Mouse (Mus musculus) heart, embryonic 13.5 days (tissue): ENCODE data around the gene Myo1c. TPM values are rescaled to one million over a fixed set of nuclear protein-coding genes. Genes with fewer than 3 reads are reported as not detected.

Experiments
- ATAC-seq: fragments of 200-750 bp; cut with Nextera tagmentation; 2 replicates; pipeline ENCODE4 v1.8.0; 2017; ENCODE audit warnings: moderate TSS enrichment; ENCODE audit not compliant: insufficient number of reproducible peaks, low FRiP score, low TSS enrichment; ENCODE audit errors: extremely low read depth
- H3K27ac ChIP-seq: fragments of 300-500 bp; sonication (generic); replicated peaks from 2 replicates; pipeline ENCODE4 v1.5.1; 2015; ENCODE audit warnings: moderate library complexity, mild to moderate bottlenecking, inconsistent platforms
- H3K27me3 ChIP-seq: fragments of 300-500 bp; sonication (generic); replicated peaks from 2 replicates; pipeline ENCODE4 v1.6.1; 2015; ENCODE audit warnings: mild to moderate bottlenecking, inconsistent platforms
- H3K36me3 ChIP-seq: fragments of 300-500 bp; sonication (generic); 2 replicates; pipeline ENCODE4 v1.6.1; 2015; ENCODE audit warnings: mild to moderate bottlenecking, inconsistent platforms
- H3K4me1 ChIP-seq: fragments of 300-500 bp; sonication (generic); 2 replicates; pipeline ENCODE4 v1.6.1; 2015; ENCODE audit warnings: inconsistent platforms
- H3K4me2 ChIP-seq: fragments of 300-500 bp; sonication (generic); 2 replicates; pipeline ENCODE4 v1.6.1; 2015; ENCODE audit warnings: inconsistent platforms, mild to moderate bottlenecking, moderate library complexity
- H3K4me3 ChIP-seq: fragments of 300-500 bp; sonication (generic); 2 replicates; pipeline ENCODE4 v1.5.1; 2015; ENCODE audit warnings: moderate library complexity, mild to moderate bottlenecking, inconsistent platforms
- H3K9ac ChIP-seq: fragments of 300-500 bp; sonication (generic); 2 replicates; pipeline ENCODE4 v1.6.1; 2015; ENCODE audit warnings: inconsistent platforms, mild to moderate bottlenecking, moderate library complexity
- H3K9me3 ChIP-seq: fragments of 300-500 bp; sonication (generic); 2 replicates; pipeline ENCODE4 v1.6.1; 2016; ENCODE audit warnings: inconsistent platforms
- WGBS: fragments of 180-500 bp; shearing (Covaris S2); methylation state at CpG from one replicate; pipeline ENCODE4 v1.1.7; 2015; ENCODE audit warnings: mixed read lengths; 5-methylcytosine and 5-hydroxymethylcytosine counted together
- polyA plus RNA-seq: library from polyadenylated mRNA; unstranded; fragments of >200 nt; fragmentation: Nextera tagmentation; extraction: Ambion mirVana; gene quantifications from 2 replicates; pipeline ENCODE4 v1.2.1, GENCODE M21; 2015

Myo1c gene
- polyA plus RNA-seq, 1 experiment from 2014 or later: 58.4 TPM

GRCm38 (mm10) chr11:75656621-75657590 lies 6.6 kb downstream of the Myo1c start:
- Histone ChIP-seq H3K36me3 (peaks cover 47% of the 10 kb centered on the region), H3K4me1 (peaks cover 51% of the 10 kb centered on the region), H3K4me2 (peak overlapping the region; percentile 88), H3K9ac (peak overlapping the region; percentile 94), H3K9me3 (no peaks in the 10 kb centered on the region), H3K27me3 (no peaks in the 10 kb centered on the region), H3K27ac (peak overlapping the region; percentile 95), H3K4me3 (peak overlapping the region; percentile 78)
- ATAC-seq: no peak
- 44% methylated on average over 19 of the region's 20 CpGs for WGBS

DNA sequence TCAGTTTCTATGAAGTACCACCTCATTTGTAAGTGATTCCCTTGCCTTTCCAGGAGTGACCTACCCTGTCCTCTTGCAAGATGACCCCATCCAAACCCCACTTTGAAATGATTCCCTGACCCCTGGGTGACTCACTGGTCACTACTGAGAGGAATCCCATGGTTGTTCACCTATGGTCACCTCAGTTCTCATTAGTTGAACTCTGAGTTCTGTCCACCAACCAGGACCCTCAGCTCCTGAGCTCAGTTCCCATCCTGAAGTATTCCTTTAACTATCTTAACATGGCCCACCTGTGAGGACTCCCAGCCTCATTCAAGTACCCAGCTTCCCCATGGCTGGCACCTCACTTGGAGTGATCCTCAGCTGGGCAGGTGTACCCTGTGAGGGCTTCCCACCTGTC lies 7.5 kb downstream of the Myo1c start:
- no peak overlapping the region for H3K4me2 ChIP-seq

DNA sequence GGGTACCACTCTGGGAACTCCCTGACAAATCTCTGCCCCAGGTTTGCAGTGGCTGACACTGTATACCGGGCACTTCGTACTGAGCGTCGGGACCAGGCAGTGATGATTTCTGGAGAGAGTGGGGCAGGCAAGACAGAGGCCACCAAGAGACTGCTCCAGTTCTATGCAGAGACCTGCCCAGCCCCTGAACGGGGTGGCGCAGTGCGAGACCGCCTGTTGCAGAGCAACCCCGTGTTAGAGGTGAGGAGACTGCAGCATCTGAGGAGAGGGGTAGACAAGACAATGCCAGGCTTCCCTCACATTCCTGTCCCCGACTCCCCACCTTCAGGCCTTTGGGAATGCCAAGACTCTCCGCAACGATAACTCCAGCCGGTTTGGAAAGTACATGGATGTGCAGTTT lies 8.0 kb downstream of the Myo1c start:
- no peak for ATAC-seq

More for the DNA sequence above, 7.5 kb downstream of the Myo1c start:
- ATAC-seq: no peak
- Histone ChIP-seq H3K27me3 (no peaks in the 10 kb centered on the region), H3K4me1 (peaks cover 42% of the 10 kb centered on the region), H3K36me3 (peaks cover 57% of the 10 kb centered on the region), H3K27ac (no peak overlapping the region), H3K4me3 (no peak overlapping the region), H3K9ac (0 out of 2 replicates have a peak overlapping the region, but pooled peaks have one; percentile 38), H3K9me3 (no peaks in the 10 kb centered on the region)

GRCm38 (mm10) chr11:75658996-75659750 lies 8.9 kb downstream of the Myo1c start:
- no peak for ATAC-seq
- peaks cover 32% of the 10 kb centered on the region for H3K4me1 ChIP-seq
- no peak overlapping the region for H3K27ac ChIP-seq
- H3K27me3 ChIP-seq: no peaks in the 10 kb centered on the region
- peaks cover 70% of the 10 kb centered on the region for H3K36me3 ChIP-seq
- 0 out of 2 replicates have a peak overlapping the region, but pooled peaks have one; percentile 8 for H3K9ac ChIP-seq
- no peak overlapping the region for H3K4me3 ChIP-seq
- H3K4me2 ChIP-seq: no peak overlapping the region
- H3K9me3 ChIP-seq: no peaks in the 10 kb centered on the region
- WGBS: 70% methylated on average over 14 of the region's 14 CpGs

More for the DNA sequence above, 8.0 kb downstream of the Myo1c start:
- H3K4me2 ChIP-seq: no peak overlapping the region
- 0 out of 2 replicates have a peak overlapping the region, but pooled peaks have one; percentile 38 for H3K9ac ChIP-seq
- H3K9me3 ChIP-seq: no peaks in the 10 kb centered on the region
- H3K27ac ChIP-seq: no peak overlapping the region
- H3K4me3 ChIP-seq: no peak overlapping the region
- 93% methylated on average over 13 of the region's 13 CpGs for WGBS
- peaks cover 37% of the 10 kb centered on the region for H3K4me1 ChIP-seq
- no peaks in the 10 kb centered on the region for H3K27me3 ChIP-seq
- H3K36me3 ChIP-seq: peaks cover 61% of the 10 kb centered on the region

GRCm38 (mm10) chr11:75660081-75660590 lies 9.8 kb downstream of the Myo1c start:
- Histone ChIP-seq H3K4me1 (peaks cover 22% of the 10 kb centered on the region), H3K27me3 (no peaks in the 10 kb centered on the region), H3K4me3 (no peak overlapping the region), H3K9ac (no peak overlapping the region), H3K9me3 (no peaks in the 10 kb centered on the region), H3K36me3 (peaks cover 77% of the 10 kb centered on the region), H3K27ac (no peak overlapping the region), H3K4me2 (no peak overlapping the region)
- 88% methylated on average over 12 of the region's 12 CpGs for WGBS
- no peak for ATAC-seq

DNA sequence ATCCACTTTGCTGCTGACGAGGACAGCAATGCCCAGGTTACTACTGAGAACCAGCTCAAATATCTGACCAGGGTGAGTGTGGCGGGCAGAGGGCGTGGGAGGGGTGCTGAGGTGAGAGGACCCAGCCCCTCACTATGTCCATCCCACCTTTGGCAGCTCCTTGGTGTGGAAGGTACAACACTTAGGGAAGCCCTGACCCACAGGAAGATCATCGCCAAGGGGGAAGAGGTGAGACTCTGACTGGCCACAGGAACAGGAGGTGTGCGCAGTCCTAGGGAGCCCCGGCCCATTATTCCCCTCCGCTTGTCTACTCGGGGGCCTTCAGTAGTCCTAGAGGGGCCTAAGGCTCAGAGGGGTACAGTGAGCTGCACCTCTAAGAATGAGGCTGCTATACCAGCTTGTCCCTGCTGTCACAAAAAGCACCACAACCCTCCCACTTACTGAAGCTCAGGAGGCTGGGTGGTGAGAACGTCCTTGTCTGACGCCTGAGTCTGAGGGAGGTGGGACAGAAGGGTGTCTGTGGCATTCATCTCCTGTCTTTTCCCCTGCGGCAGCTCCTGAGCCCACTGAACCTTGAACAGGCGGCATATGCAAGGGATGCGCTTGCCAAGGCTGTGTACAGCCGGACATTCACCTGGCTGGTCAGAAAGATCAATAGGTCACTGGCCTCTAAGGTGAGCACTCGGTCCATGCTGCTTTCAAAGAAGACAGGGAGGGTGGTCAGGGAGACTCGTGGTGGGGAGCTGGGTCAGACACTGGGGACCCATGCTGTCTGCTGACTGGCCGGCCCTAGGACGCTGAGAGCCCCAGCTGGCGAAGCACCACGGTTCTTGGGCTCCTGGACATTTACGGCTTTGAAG lies 10.9 kb downstream of the Myo1c start:
- Histone ChIP-seq H3K9ac (no peak overlapping the region), H3K27me3 (no peaks in the 10 kb centered on the region), H3K4me3 (no peak overlapping the region), H3K4me2 (no peak overlapping the region), H3K27ac (no peak overlapping the region), H3K9me3 (no peaks in the 10 kb centered on the region), H3K4me1 (peaks cover 18% of the 10 kb centered on the region), H3K36me3 (peaks cover 88% of the 10 kb centered on the region)
- 90% methylated on average over 21 of the region's 21 CpGs for WGBS
- ATAC-seq: no peak

- peaks cover 97% of the 10 kb centered on the region for H3K36me3 ChIP-seq
- H3K27me3 ChIP-seq: no peaks in the 10 kb centered on the region
- H3K9ac ChIP-seq: no peak overlapping the region
- no peaks in the 10 kb centered on the region for H3K9me3 ChIP-seq
- peaks cover 9% of the 10 kb centered on the region for H3K4me1 ChIP-seq
- H3K27ac ChIP-seq: no peak overlapping the region
- no peak overlapping the region for H3K4me3 ChIP-seq
- 79% methylated on average over 7 of the region's 7 CpGs for WGBS
- no peak for ATAC-seq
- no peak overlapping the region for H3K4me2 ChIP-seq
Measured at GRCm38 (mm10) chr11:75662131-75662530, 11.8 kb downstream of the Myo1c start.

- no peak for ATAC-seq
- Histone ChIP-seq H3K36me3 (peaks cover 98% of the 10 kb centered on the region), H3K27ac (no peak overlapping the region), H3K9ac (no peak overlapping the region), H3K27me3 (no peaks in the 10 kb centered on the region), H3K4me3 (no peak overlapping the region), H3K4me2 (no peak overlapping the region), H3K4me1 (no peaks in the 10 kb centered on the region), H3K9me3 (no peaks in the 10 kb centered on the region)
- 92% methylated on average over 6 of the region's 6 CpGs for WGBS
Measured at GRCm38 (mm10) chr11:75666296-75666695, 16.0 kb downstream of the Myo1c start.

DNA sequence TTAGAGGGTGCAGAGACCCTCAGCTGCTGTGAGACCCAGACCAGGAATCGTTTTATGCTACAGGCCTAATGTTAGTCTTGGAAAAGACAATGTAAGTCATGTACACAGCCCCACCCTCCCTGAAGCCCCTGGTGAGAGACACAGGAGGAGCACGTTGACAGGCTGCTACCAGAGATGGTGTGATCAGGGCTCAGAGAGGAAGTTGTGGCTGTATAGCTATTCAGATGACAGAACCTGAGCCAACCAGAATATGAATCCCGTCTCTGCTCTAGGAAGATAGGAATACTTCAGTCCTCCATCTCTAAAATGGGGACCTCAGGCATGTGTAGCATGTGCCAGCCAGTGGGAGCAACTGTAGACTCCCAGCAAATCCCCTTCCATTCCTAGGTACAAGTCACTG lies 18.3 kb downstream of the Myo1c start:
- WGBS: 83% methylated on average over 3 of the region's 3 CpGs

DNA sequence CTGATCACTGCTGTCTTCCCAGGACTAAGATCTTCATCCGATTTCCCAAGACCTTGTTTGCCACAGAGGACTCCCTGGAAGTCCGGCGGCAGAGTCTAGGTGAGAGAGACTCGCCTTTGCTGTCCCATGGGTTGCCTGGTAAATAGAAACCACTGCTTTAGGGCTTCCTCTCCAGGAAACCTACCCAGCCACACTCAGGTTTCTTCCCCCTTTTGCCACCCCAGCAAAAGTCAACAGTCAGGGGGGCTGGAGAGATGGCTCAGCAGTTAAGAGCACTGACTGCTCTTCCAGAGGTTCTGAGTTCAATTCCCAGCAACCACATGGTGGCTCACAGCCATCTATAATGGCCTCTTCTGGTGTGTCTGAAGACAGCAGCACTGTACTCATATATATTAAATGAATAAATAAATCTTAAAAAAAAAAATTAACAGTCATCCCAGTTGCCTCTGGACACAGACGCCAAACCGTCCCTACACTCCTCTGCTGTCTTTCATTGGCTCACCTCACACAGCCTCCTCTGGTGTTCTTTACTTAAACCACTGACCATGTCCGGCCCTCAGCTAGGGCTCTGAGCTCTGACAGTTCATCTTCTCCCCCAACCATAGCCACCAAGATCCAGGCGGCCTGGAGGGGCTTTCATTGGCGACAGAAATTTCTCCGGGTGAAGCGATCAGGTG lies 19.0 kb downstream of the Myo1c start:
- WGBS: 82% methylated on average over 11 of the region's 11 CpGs
- peaks cover 97% of the 10 kb centered on the region for H3K36me3 ChIP-seq
- no peaks in the 10 kb centered on the region for H3K4me1 ChIP-seq
- no peak overlapping the region for H3K4me2 ChIP-seq
- H3K9me3 ChIP-seq: no peaks in the 10 kb centered on the region
- no peak for ATAC-seq
- no peak overlapping the region for H3K4me3 ChIP-seq
- H3K9ac ChIP-seq: no peak overlapping the region
- H3K27me3 ChIP-seq: no peaks in the 10 kb centered on the region
- H3K27ac ChIP-seq: no peak overlapping the region

More for the DNA sequence above, 18.3 kb downstream of the Myo1c start:
- ATAC-seq: no peak
- Histone ChIP-seq H3K4me3 (no peak overlapping the region), H3K4me2 (no peak overlapping the region), H3K27me3 (no peaks in the 10 kb centered on the region), H3K4me1 (no peaks in the 10 kb centered on the region), H3K9me3 (no peaks in the 10 kb centered on the region), H3K9ac (no peak overlapping the region), H3K27ac (no peak overlapping the region), H3K36me3 (peaks cover 98% of the 10 kb centered on the region)
